Mouse (Mus musculus) activated CD4-positive, CD25-positive, alpha-beta regulatory T cell, adult 4 months (primary cell): ENCODE measurements around the gene Olfr566. TPM values are rescaled to one million over a fixed set of nuclear protein-coding genes. Genes with fewer than 3 reads are reported as not detected.

Experiments
- ATAC-seq: one replicate; pipeline ENCODE4 v1.8.0; 2017
- polyA plus RNA-seq, 2 experiments: library from polyadenylated mRNA; unstranded; fragments of 100-300 nt; shearing (Covaris generic); gene quantifications; one replicate each; pipeline ENCODE4 v1.2.1; 2017

Olfr566 gene
- polyA plus RNA-seq = under 1 TPM in 1 of 2 experiments, not detected in 1; 0.16 TPM

DNA sequence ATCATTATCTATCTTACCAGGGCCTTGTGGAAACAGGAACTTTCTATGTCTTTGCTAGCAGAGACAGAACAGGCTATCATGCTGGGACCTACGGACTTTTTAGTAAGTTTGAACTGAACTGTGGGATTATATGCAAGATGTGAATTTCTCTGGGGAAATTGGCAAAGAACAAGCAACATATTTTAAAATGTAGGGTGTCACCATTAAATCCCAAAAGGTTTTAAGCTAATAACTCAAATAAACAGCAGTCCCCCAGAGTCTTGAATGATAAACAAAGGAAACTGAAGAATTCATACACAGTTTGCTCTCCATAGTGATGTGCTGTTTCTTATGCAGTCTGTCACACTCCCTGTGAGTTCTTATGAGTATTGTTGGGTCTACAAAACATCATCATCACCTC lies at the start of gene Olfr566:
Gene Olfr566 (minus strand): TSS at position 101 of the 400 bp plus-strand sequence.
- no peak for ATAC-seq

DNA sequence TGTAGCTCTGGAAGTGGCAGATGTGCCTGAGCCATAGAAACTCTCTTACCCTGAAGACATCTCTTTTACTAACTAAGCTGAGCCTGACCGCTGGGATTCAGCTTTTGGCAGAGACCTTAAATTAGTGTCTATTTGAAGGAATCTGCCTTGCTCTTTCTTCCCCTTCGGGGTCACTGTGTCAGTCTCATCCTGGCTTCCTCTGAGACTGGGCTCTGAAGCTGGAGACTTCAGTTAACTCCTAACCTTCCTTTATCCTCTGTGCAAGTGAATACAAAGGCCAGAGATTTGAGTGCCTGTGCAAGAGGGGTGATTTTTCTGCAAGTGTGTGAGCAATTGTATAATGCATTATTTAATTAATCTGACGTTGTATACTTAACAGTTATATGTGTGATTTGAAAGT lies 32.2 kb upstream of the Olfr566 start, which contains the start of gene Olfr569:
Gene Olfr569 (minus strand): TSS at position 101 of the 400 bp plus-strand sequence.
- no peak for ATAC-seq

DNA sequence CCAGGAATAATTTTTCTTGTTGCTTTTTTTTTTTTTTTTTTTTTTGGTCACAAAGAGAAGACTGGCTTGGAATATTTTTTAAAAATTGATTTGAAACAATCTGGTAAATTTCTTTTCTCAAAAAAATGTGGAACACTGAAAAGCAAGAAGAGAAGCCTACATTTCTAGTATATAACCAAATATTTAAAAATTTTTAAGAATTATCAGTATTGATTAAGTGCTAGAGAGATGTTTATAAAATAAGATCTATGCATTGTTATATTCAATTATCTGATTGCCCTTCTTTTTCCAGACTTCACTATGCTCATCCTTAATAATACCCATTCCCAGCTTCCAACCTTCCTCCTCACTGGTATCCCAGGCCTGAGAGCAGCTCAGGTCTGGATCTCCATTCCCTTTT lies 18.3 kb upstream of the Olfr566 start, which contains the start of gene Olfr568:
Gene Olfr568 (plus strand): TSS at position 301 of the 400 bp plus-strand sequence.
- no peak for ATAC-seq

DNA sequence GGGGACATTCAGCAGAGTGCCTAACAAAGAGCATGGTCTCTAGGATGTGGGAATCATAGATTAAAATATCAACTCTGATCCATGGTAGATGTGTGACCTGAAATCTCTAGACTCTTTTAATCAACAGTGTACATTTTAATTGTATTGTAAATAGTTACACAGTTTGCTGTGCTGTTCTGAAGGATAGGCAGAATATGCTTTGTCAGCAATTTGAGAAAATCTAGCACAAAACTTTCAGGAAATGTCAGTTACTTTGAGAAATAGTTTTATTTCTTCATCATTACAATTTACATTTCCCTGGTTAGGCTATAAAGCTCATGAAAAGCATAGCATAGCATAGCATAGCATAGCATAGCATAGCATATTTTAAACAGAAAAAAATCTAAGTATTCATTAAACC lies 2.8 kb downstream of the Olfr566 start:
- no peak for ATAC-seq

Other genes with a start within 250 kb of the Olfr566 start
- not detected for gene Olfr553, start 240.5 kb downstream of the Olfr566 start, polyA plus RNA-seq
- gene Olfr554, start 220.3 kb downstream of the Olfr566 start, polyA plus RNA-seq = not detected
- not detected for gene Olfr555, start 199.9 kb downstream of the Olfr566 start, polyA plus RNA-seq
- under 1 TPM in 1 of 2 experiments, not detected in 1; 0.12 TPM for gene Olfr556, start 193.9 kb downstream of the Olfr566 start, polyA plus RNA-seq
- 1 to 10 TPM; 9.2 to 9.3 TPM for gene Trim68, start 171.4 kb downstream of the Olfr566 start, polyA plus RNA-seq
- gene Olfr557, start 162.9 kb downstream of the Olfr566 start, polyA plus RNA-seq = not detected
- gene Olfr558, start 156.6 kb downstream of the Olfr566 start, polyA plus RNA-seq = not detected
- gene Olfr33, start 139.7 kb downstream of the Olfr566 start, polyA plus RNA-seq = not detected
- gene Olfr559, start 131.3 kb downstream of the Olfr566 start, polyA plus RNA-seq = not detected
- gene Olfr560, start 99.4 kb downstream of the Olfr566 start, polyA plus RNA-seq = not detected
- gene Olfr78, start 99.3 kb downstream of the Olfr566 start, polyA plus RNA-seq = not detected
- gene Olfr561, start 87.5 kb downstream of the Olfr566 start, polyA plus RNA-seq = not detected
- gene Olfr564, start 55.3 kb downstream of the Olfr566 start, polyA plus RNA-seq = not detected
- not detected for gene Olfr568, start 18.4 kb upstream of the Olfr566 start, polyA plus RNA-seq
- gene Olfr569, start 32.1 kb upstream of the Olfr566 start, polyA plus RNA-seq = not detected
- not detected for gene Olfr570, start 35.8 kb upstream of the Olfr566 start, polyA plus RNA-seq
- not detected for gene Olfr571, start 58.8 kb upstream of the Olfr566 start, polyA plus RNA-seq
- gene Olfr572, start 65.6 kb upstream of the Olfr566 start, polyA plus RNA-seq = not detected
- not detected for gene Olfr573-ps1, start 83.8 kb upstream of the Olfr566 start, polyA plus RNA-seq
- gene Olfr574, start 89.7 kb upstream of the Olfr566 start, polyA plus RNA-seq = not detected
- not detected for gene Olfr575, start 100.0 kb upstream of the Olfr566 start, polyA plus RNA-seq
- not detected for gene Olfr576, start 103.9 kb upstream of the Olfr566 start, polyA plus RNA-seq
- gene Olfr577, start 117.2 kb upstream of the Olfr566 start, polyA plus RNA-seq = not detected
- not detected for gene Olfr578, start 130.6 kb upstream of the Olfr566 start, polyA plus RNA-seq
- not detected for gene Olfr582, start 179.3 kb upstream of the Olfr566 start, polyA plus RNA-seq
- gene Olfr583, start 192.5 kb upstream of the Olfr566 start, polyA plus RNA-seq = not detected
- not detected for gene Olfr584, start 223.1 kb upstream of the Olfr566 start, polyA plus RNA-seq
- not detected for gene Olfr585, start 239.0 kb upstream of the Olfr566 start, polyA plus RNA-seq